Mouse (Mus musculus) liver, embryonic 13.5 days (tissue): ENCODE data around the gene Dnajc15. TPM values are rescaled to one million over a fixed set of nuclear protein-coding genes. Genes with fewer than 3 reads are reported as not detected.

Source experiments
- ATAC-seq: fragments of 200-750 bp; cut with Nextera tagmentation; 2 replicates; pipeline ENCODE4 v1.8.0; 2017; ENCODE audit warnings: low read depth, mild to moderate bottlenecking, moderate number of reproducible peaks, moderate library complexity
- DNase-seq: peaks from one replicate; pipeline ENCODE4 v3.0.0; 2022
- H3K27ac ChIP-seq: fragments of 300-500 bp; sonication (generic); 2 replicates; pipeline ENCODE4 v1.5.1; 2015; ENCODE audit warnings: moderate library complexity, mild to moderate bottlenecking, inconsistent platforms
- H3K27me3 ChIP-seq: fragments of 300-500 bp; sonication (generic); 2 replicates; pipeline ENCODE4 v1.6.1; 2015; ENCODE audit warnings: mild to moderate bottlenecking, inconsistent platforms
- H3K36me3 ChIP-seq: fragments of 300-500 bp; sonication (generic); 2 replicates; pipeline ENCODE4 v1.6.1; 2015; ENCODE audit warnings: mild to moderate bottlenecking, inconsistent platforms
- H3K4me1 ChIP-seq: fragments of 300-500 bp; sonication (generic); replicated peaks from 2 replicates; pipeline ENCODE4 v1.6.1; 2015; ENCODE audit warnings: inconsistent platforms
- H3K4me2 ChIP-seq: fragments of 300-500 bp; sonication (generic); 2 replicates; pipeline ENCODE4 v1.6.1; 2015; ENCODE audit warnings: inconsistent platforms, mild to moderate bottlenecking, moderate library complexity
- H3K4me3 ChIP-seq: fragments of 300-500 bp; sonication (generic); replicated peaks from 2 replicates; pipeline ENCODE4 v1.5.1; 2015; ENCODE audit warnings: mild to moderate bottlenecking, inconsistent platforms
- H3K9ac ChIP-seq: fragments of 300-500 bp; sonication (generic); 2 replicates; pipeline ENCODE4 v1.6.1; 2015; ENCODE audit warnings: mild to moderate bottlenecking, inconsistent platforms
- H3K9me3 ChIP-seq: fragments of 300-500 bp; sonication (generic); replicated peaks from 2 replicates; pipeline ENCODE4 v1.6.1; 2016; ENCODE audit warnings: inconsistent platforms
- WGBS: fragments of 180-500 bp; shearing (Covaris S2); methylation state at CpG from one replicate; pipeline ENCODE4 v1.1.7; 2015; ENCODE audit not compliant: insufficient replicate concordance; 5-methylcytosine and 5-hydroxymethylcytosine counted together
- polyA plus RNA-seq: library from polyadenylated mRNA; unstranded; fragments of >200 nt; fragmentation: Nextera tagmentation; extraction: Ambion mirVana; gene quantifications from 2 replicates; pipeline ENCODE4 v1.2.1, GENCODE M21; 2015

Dnajc15 gene
- polyA plus RNA-seq, 1 experiment from 2014 or later: 59.6 TPM

GRCm38 (mm10) chr14:77825121-77825520 lies 49.8 kb downstream of the Dnajc15 start:
- H3K4me3 ChIP-seq: no peak overlapping the region
- no peak for DNase-seq
- no peak overlapping the region for H3K4me2 ChIP-seq
- H3K36me3 ChIP-seq: peaks cover 3% of the 10 kb centered on the region; the same call in 1 of the 2 replicates
- 70% methylated on average over 6 of the region's 6 CpGs for WGBS
- no peaks in the 10 kb centered on the region for H3K9me3 ChIP-seq
- H3K4me1 ChIP-seq: no peaks in the 10 kb centered on the region
- no peak overlapping the region for H3K9ac ChIP-seq
- no peak for ATAC-seq
- no peak overlapping the region for H3K27ac ChIP-seq
- no peaks in the 10 kb centered on the region for H3K27me3 ChIP-seq

- H3K27me3 ChIP-seq: no peaks in the 10 kb centered on the region
- H3K9ac ChIP-seq: no peak overlapping the region
- no peak overlapping the region for H3K4me2 ChIP-seq
- 67% methylated on average over 3 of the region's 3 CpGs for WGBS
- no peak overlapping the region for H3K4me3 ChIP-seq
- no peaks in the 10 kb centered on the region for H3K4me1 ChIP-seq
- ATAC-seq (no peak), DNase-seq (no peak)
- peaks cover 3% of the 10 kb centered on the region; the same call in 1 of the 2 replicates for H3K36me3 ChIP-seq
- H3K27ac ChIP-seq: no peak overlapping the region
- no peaks in the 10 kb centered on the region for H3K9me3 ChIP-seq
Measured at GRCm38 (mm10) chr14:77819841-77820240, 55.1 kb downstream of the Dnajc15 start.

- peaks cover 3% of the 10 kb centered on the region; the same call in 1 of the 2 replicates for H3K36me3 ChIP-seq
- no peaks in the 10 kb centered on the region for H3K4me1 ChIP-seq
- 70% methylated on average over 6 of the region's 6 CpGs for WGBS
- ATAC-seq: no peak
- H3K9me3 ChIP-seq: no peaks in the 10 kb centered on the region
- DNase-seq: no peak
- H3K27me3 ChIP-seq: no peaks in the 10 kb centered on the region
- no peak overlapping the region for H3K4me2 ChIP-seq
- H3K27ac ChIP-seq: no peak overlapping the region
- H3K4me3 ChIP-seq: no peak overlapping the region
- H3K9ac ChIP-seq: no peak overlapping the region
Measured at GRCm38 (mm10) chr14:77817561-77817960, 57.4 kb downstream of the Dnajc15 start.

GRCm38 (mm10) chr14:77814935-77815334 lies 60.0 kb downstream of the Dnajc15 start:
- Histone ChIP-seq H3K27ac (no peak overlapping the region), H3K4me3 (no peak overlapping the region), H3K9ac (no peak overlapping the region), H3K9me3 (no peaks in the 10 kb centered on the region), H3K27me3 (no peaks in the 10 kb centered on the region), H3K4me2 (no peak overlapping the region), H3K36me3 (no peaks in the 10 kb centered on the region), H3K4me1 (no peaks in the 10 kb centered on the region)
- no peak for ATAC-seq
- DNase-seq: no peak
- 54% methylated on average over 4 of the region's 4 CpGs for WGBS

- DNase-seq: no peak
- no peak for ATAC-seq
- H3K4me3 ChIP-seq: no peak overlapping the region
- H3K4me1 ChIP-seq: no peaks in the 10 kb centered on the region
- H3K27me3 ChIP-seq: no peaks in the 10 kb centered on the region
- no peaks in the 10 kb centered on the region for H3K9me3 ChIP-seq
- H3K4me2 ChIP-seq: no peak overlapping the region
- H3K27ac ChIP-seq: no peak overlapping the region
- no peaks in the 10 kb centered on the region for H3K36me3 ChIP-seq
- 79% methylated on average over 1 of the region's 1 CpGs for WGBS
- H3K9ac ChIP-seq: no peak overlapping the region
Measured at GRCm38 (mm10) chr14:77812890-77813289, 62.0 kb downstream of the Dnajc15 start.

- Histone ChIP-seq H3K27ac (no peak overlapping the region), H3K4me2 (no peak overlapping the region), H3K36me3 (no peaks in the 10 kb centered on the region), H3K9me3 (no peaks in the 10 kb centered on the region), H3K4me1 (no peaks in the 10 kb centered on the region), H3K9ac (no peak overlapping the region), H3K27me3 (no peaks in the 10 kb centered on the region), H3K4me3 (no peak overlapping the region)
- ATAC-seq: no peak
- no peak for DNase-seq
- WGBS: 59% methylated on average over 5 of the region's 5 CpGs
Measured at GRCm38 (mm10) chr14:77811466-77811865, 63.5 kb downstream of the Dnajc15 start.

GRCm38 (mm10) chr14:77807836-77808235 lies 67.1 kb downstream of the Dnajc15 start:
- DNase-seq: no peak
- H3K4me3 ChIP-seq: no peak overlapping the region
- no peak overlapping the region for H3K27ac ChIP-seq
- H3K9ac ChIP-seq: no peak overlapping the region
- no peaks in the 10 kb centered on the region for H3K9me3 ChIP-seq
- ATAC-seq: no peak
- 67% methylated on average over 4 of the region's 4 CpGs for WGBS
- no peaks in the 10 kb centered on the region for H3K27me3 ChIP-seq
- H3K4me2 ChIP-seq: no peak overlapping the region
- H3K4me1 ChIP-seq: no peaks in the 10 kb centered on the region
- H3K36me3 ChIP-seq: no peaks in the 10 kb centered on the region

GRCm38 (mm10) chr14:77806345-77806744 lies 68.6 kb downstream of the Dnajc15 start:
- 42% methylated on average over 5 of the region's 5 CpGs for WGBS
- no peaks in the 10 kb centered on the region for H3K4me1 ChIP-seq

GRCm38 (mm10) chr14:77802268-77802630 lies 72.7 kb downstream of the Dnajc15 start:
- Histone ChIP-seq H3K27me3 (no peaks in the 10 kb centered on the region), H3K4me1 (no peaks in the 10 kb centered on the region), H3K4me3 (no peak overlapping the region), H3K27ac (no peak overlapping the region), H3K9me3 (no peaks in the 10 kb centered on the region), H3K36me3 (no peaks in the 10 kb centered on the region), H3K9ac (no peak overlapping the region), H3K4me2 (no peak overlapping the region)
- ATAC-seq (no peak), DNase-seq (no peak)
- WGBS: 70% methylated on average over 5 of the region's 5 CpGs

More at GRCm38 (mm10) chr14:77806345-77806744, 68.6 kb downstream of the Dnajc15 start:
- Histone ChIP-seq H3K27me3 (no peaks in the 10 kb centered on the region), H3K27ac (no peak overlapping the region), H3K36me3 (no peaks in the 10 kb centered on the region), H3K9me3 (no peaks in the 10 kb centered on the region), H3K4me3 (no peak overlapping the region), H3K4me2 (no peak overlapping the region), H3K9ac (no peak overlapping the region)
- DNase-seq (no peak), ATAC-seq (no peak)

- Histone ChIP-seq H3K4me1 (no peaks in the 10 kb centered on the region), H3K27me3 (no peaks in the 10 kb centered on the region), H3K27ac (no peak overlapping the region), H3K4me2 (no peak overlapping the region), H3K9me3 (no peaks in the 10 kb centered on the region), H3K36me3 (no peaks in the 10 kb centered on the region), H3K9ac (no peak overlapping the region), H3K4me3 (no peak overlapping the region)
- no peak for ATAC-seq
- 81% methylated on average over 17 of the region's 17 CpGs for WGBS
- no peak for DNase-seq
Measured at GRCm38 (mm10) chr14:77801571-77802267, 73.2 kb downstream of the Dnajc15 start.

GRCm38 (mm10) chr14:77796506-77796905 lies 78.4 kb downstream of the Dnajc15 start:
- 72% methylated on average over 4 of the region's 4 CpGs for WGBS
- no peak for ATAC-seq

GRCm38 (mm10) chr14:77795240-77795639 lies 79.7 kb downstream of the Dnajc15 start:
- Histone ChIP-seq H3K4me1 (no peaks in the 10 kb centered on the region), H3K27ac (no peak overlapping the region), H3K9ac (no peak overlapping the region), H3K27me3 (no peaks in the 10 kb centered on the region), H3K4me3 (no peak overlapping the region), H3K4me2 (no peak overlapping the region), H3K36me3 (no peaks in the 10 kb centered on the region), H3K9me3 (no peaks in the 10 kb centered on the region)
- WGBS: 31% methylated on average over 5 of the region's 5 CpGs
- DNase-seq: no peak
- ATAC-seq: no peak

More at GRCm38 (mm10) chr14:77796506-77796905, 78.4 kb downstream of the Dnajc15 start:
- H3K27ac ChIP-seq: no peak overlapping the region
- no peaks in the 10 kb centered on the region for H3K36me3 ChIP-seq
- DNase-seq: no peak
- no peaks in the 10 kb centered on the region for H3K4me1 ChIP-seq
- H3K9ac ChIP-seq: no peak overlapping the region
- H3K27me3 ChIP-seq: no peaks in the 10 kb centered on the region
- no peak overlapping the region for H3K4me3 ChIP-seq
- no peak overlapping the region for H3K4me2 ChIP-seq
- no peaks in the 10 kb centered on the region for H3K9me3 ChIP-seq
